Mouse (Mus musculus): ENCODE measurements around the gene Samd10. TPM values are rescaled to one million over a fixed set of nuclear protein-coding genes. Genes with fewer than 3 reads are reported as not detected.

Gene Samd10
- polyA plus RNA-seq, 1 experiment from 2014 or later, result 90.1 TPM

- Histone ChIP-seq H3K4me2 (ENCODE audit: low read depth) (no peak overlapping the region), H3K4me3 (ENCODE audit: low read depth, low read length) (no peak overlapping the region), H3K27me3 (ENCODE audit: control insufficient read depth, insufficient read depth, low read length) (no peaks in the 10 kb centered on the region), H3K9ac (ENCODE audit: low read length) (no peak overlapping the region), H3K36me3 (ENCODE audit: control insufficient read depth, insufficient read depth, low read length) (no peaks in the 10 kb centered on the region), H3K9me3 (ENCODE audit: control insufficient read depth, low read length) (no peaks in the 10 kb centered on the region), H3K27ac (ENCODE audit: low read depth, low read length) (no peak overlapping the region), H3K4me1 (ENCODE audit: control insufficient read depth, insufficient read depth, low read length) (no peaks in the 10 kb centered on the region)
- ATAC-seq (ENCODE audit: insufficient read depth, low FRiP score, low TSS enrichment) (no peak), DNase-seq (ENCODE audit: low spot score) (no peak)
- WGBS, result 88% methylated on average over 3 of the region's 3 CpGs
Measured at GRCm38 (mm10) chr2:181567338-181567737, 31.7 kb downstream of the Samd10 start.

- no peak overlapping the region for H3K4me3 ChIP-seq (ENCODE audit: low read depth, low read length)
- H3K27ac ChIP-seq (ENCODE audit: low read depth, low read length), result no peak overlapping the region
- DNase-seq (ENCODE audit: low spot score), result no peak
- H3K36me3 ChIP-seq (ENCODE audit: control insufficient read depth, insufficient read depth, low read length), result peaks cover 15% of the 10 kb centered on the region
- no peak overlapping the region for H3K9ac ChIP-seq (ENCODE audit: low read length)
- H3K4me2 ChIP-seq (ENCODE audit: low read depth), result no peak overlapping the region
- no peaks in the 10 kb centered on the region for H3K9me3 ChIP-seq (ENCODE audit: control insufficient read depth, low read length)
- no peak for ATAC-seq (ENCODE audit: insufficient read depth, low FRiP score, low TSS enrichment)
- H3K27me3 ChIP-seq (ENCODE audit: control insufficient read depth, insufficient read depth, low read length), result no peaks in the 10 kb centered on the region
- H3K4me1 ChIP-seq (ENCODE audit: control insufficient read depth, insufficient read depth, low read length), result no peaks in the 10 kb centered on the region
Measured at GRCm38 (mm10) chr2:181553772-181554171, 45.2 kb downstream of the Samd10 start.

GRCm38 (mm10) chr2:181550233-181550632, 48.8 kb downstream of the Samd10 start:
- Histone ChIP-seq H3K4me3 (ENCODE audit: low read depth, low read length) (no peak overlapping the region), H3K9me3 (ENCODE audit: control insufficient read depth, low read length) (no peaks in the 10 kb centered on the region), H3K36me3 (ENCODE audit: control insufficient read depth, insufficient read depth, low read length) (peaks cover 19% of the 10 kb centered on the region), H3K9ac (ENCODE audit: low read length) (no peak overlapping the region), H3K27me3 (ENCODE audit: control insufficient read depth, insufficient read depth, low read length) (no peaks in the 10 kb centered on the region), H3K4me1 (ENCODE audit: control insufficient read depth, insufficient read depth, low read length) (no peaks in the 10 kb centered on the region), H3K27ac (ENCODE audit: low read depth, low read length) (no peak overlapping the region), H3K4me2 (ENCODE audit: low read depth) (no peak overlapping the region)
- WGBS, result 100% methylated on average over 2 of the region's 2 CpGs
- ATAC-seq (ENCODE audit: insufficient read depth, low FRiP score, low TSS enrichment) (no peak), DNase-seq (ENCODE audit: low spot score) (no peak)

- DNase-seq (ENCODE audit: low spot score) (no peak), ATAC-seq (ENCODE audit: insufficient read depth, low FRiP score, low TSS enrichment) (no peak)
- Histone ChIP-seq H3K27ac (ENCODE audit: low read depth, low read length) (no peak overlapping the region), H3K36me3 (ENCODE audit: control insufficient read depth, insufficient read depth, low read length) (peaks cover 19% of the 10 kb centered on the region), H3K4me1 (ENCODE audit: control insufficient read depth, insufficient read depth, low read length) (no peaks in the 10 kb centered on the region), H3K4me2 (ENCODE audit: low read depth) (no peak overlapping the region), H3K27me3 (ENCODE audit: control insufficient read depth, insufficient read depth, low read length) (no peaks in the 10 kb centered on the region), H3K9me3 (ENCODE audit: control insufficient read depth, low read length) (no peaks in the 10 kb centered on the region), H3K9ac (ENCODE audit: low read length) (no peak overlapping the region), H3K4me3 (ENCODE audit: low read depth, low read length) (no peak overlapping the region)
- 84% methylated on average over 5 of the region's 5 CpGs for WGBS
Measured at GRCm38 (mm10) chr2:181548682-181549081, 50.3 kb downstream of the Samd10 start.

GRCm38 (mm10) chr2:181548227-181548626, 50.8 kb downstream of the Samd10 start:
- Histone ChIP-seq H3K27me3 (ENCODE audit: control insufficient read depth, insufficient read depth, low read length) (no peaks in the 10 kb centered on the region), H3K36me3 (ENCODE audit: control insufficient read depth, insufficient read depth, low read length) (peaks cover 19% of the 10 kb centered on the region), H3K27ac (ENCODE audit: low read depth, low read length) (no peak overlapping the region), H3K4me1 (ENCODE audit: control insufficient read depth, insufficient read depth, low read length) (no peaks in the 10 kb centered on the region), H3K4me2 (ENCODE audit: low read depth) (no peak overlapping the region), H3K9me3 (ENCODE audit: control insufficient read depth, low read length) (no peaks in the 10 kb centered on the region), H3K4me3 (ENCODE audit: low read depth, low read length) (no peak overlapping the region), H3K9ac (ENCODE audit: low read length) (no peak overlapping the region)
- 85% methylated on average over 1 of the region's 1 CpGs for WGBS
- DNase-seq (ENCODE audit: low spot score) (no peak), ATAC-seq (ENCODE audit: insufficient read depth, low FRiP score, low TSS enrichment) (no peak)

GRCm38 (mm10) chr2:181546142-181546541, 52.9 kb downstream of the Samd10 start:
- Histone ChIP-seq H3K4me2 (ENCODE audit: low read depth) (no peak overlapping the region), H3K4me3 (ENCODE audit: low read depth, low read length) (no peak overlapping the region), H3K4me1 (ENCODE audit: control insufficient read depth, insufficient read depth, low read length) (no peaks in the 10 kb centered on the region), H3K36me3 (ENCODE audit: control insufficient read depth, insufficient read depth, low read length) (peaks cover 19% of the 10 kb centered on the region), H3K9ac (ENCODE audit: low read length) (no peak overlapping the region), H3K27me3 (ENCODE audit: control insufficient read depth, insufficient read depth, low read length) (no peaks in the 10 kb centered on the region), H3K27ac (ENCODE audit: low read depth, low read length) (no peak overlapping the region), H3K9me3 (ENCODE audit: control insufficient read depth, low read length) (no peaks in the 10 kb centered on the region)
- DNase-seq (ENCODE audit: low spot score), result no peak
- ATAC-seq (ENCODE audit: insufficient read depth, low FRiP score, low TSS enrichment), result no peak
- 96% methylated on average over 7 of the region's 7 CpGs for WGBS

Small RNA genes lying within 50 kb of the gene (microRNA-seq; reads per million reads assigned to microRNA genes)
- gene Mir7006, result not detected

Other genes with a start within 250 kb of the Samd10 start
- gene Zgpat, start 234.3 kb downstream of the Samd10 start, polyA plus RNA-seq (2014; fragmentation: Nextera tagmentation; extraction: Ambion mirVana), result 44.5 and 46.4 TPM in 2 replicates
- 63.3 and 69.8 TPM in 2 replicates for gene Arfrp1, start 233.8 kb downstream of the Samd10 start, polyA plus RNA-seq (2014; fragmentation: Nextera tagmentation; extraction: Ambion mirVana)
- 23.9 and 24.2 TPM in 2 replicates for gene Lime1, start 219.1 kb downstream of the Samd10 start, polyA plus RNA-seq (2014; fragmentation: Nextera tagmentation; extraction: Ambion mirVana)
- 20.2 and 21.9 TPM in 2 replicates for gene Zbtb46, start 139.8 kb downstream of the Samd10 start, polyA plus RNA-seq (2014; fragmentation: Nextera tagmentation; extraction: Ambion mirVana)
- 0.22 TPM in 1 of 2 replicates, not detected in the other for gene Abhd16b, start 106.0 kb downstream of the Samd10 start, polyA plus RNA-seq (2014; fragmentation: Nextera tagmentation; extraction: Ambion mirVana)
- gene Tpd52l2, start 102.1 kb downstream of the Samd10 start, polyA plus RNA-seq (2014; fragmentation: Nextera tagmentation; extraction: Ambion mirVana), result 141 and 142 TPM in 2 replicates
- 107 and 120 TPM in 2 replicates for gene Dnajc5, start 78.7 kb downstream of the Samd10 start, polyA plus RNA-seq (2014; fragmentation: Nextera tagmentation; extraction: Ambion mirVana)
- gene Uckl1, start 14.3 kb downstream of the Samd10 start, polyA plus RNA-seq (2014; fragmentation: Nextera tagmentation; extraction: Ambion mirVana), result 51.8 and 52.2 TPM in 2 replicates
- gene Prpf6, start 7.3 kb downstream of the Samd10 start, polyA plus RNA-seq (2014; fragmentation: Nextera tagmentation; extraction: Ambion mirVana), result 74.8 and 85.1 TPM in 2 replicates
- gene Zfp512b, start 6.4 kb downstream of the Samd10 start, polyA plus RNA-seq (2014; fragmentation: Nextera tagmentation; extraction: Ambion mirVana), result 38.1 and 39.5 TPM in 2 replicates
- not detected in 2 replicates for gene Gm29797, start 57.8 kb upstream of the Samd10 start, polyA plus RNA-seq (2014; fragmentation: Nextera tagmentation; extraction: Ambion mirVana)
- gene Sox18, start 72.4 kb upstream of the Samd10 start, polyA plus RNA-seq (2014; fragmentation: Nextera tagmentation; extraction: Ambion mirVana), result 17.6 and 18.1 TPM in 2 replicates
- gene Tcea2, start 81.1 kb upstream of the Samd10 start, polyA plus RNA-seq (2014; fragmentation: Nextera tagmentation; extraction: Ambion mirVana), result 20.9 and 26.6 TPM in 2 replicates
- gene Rgs19, start 94.8 kb upstream of the Samd10 start, polyA plus RNA-seq (2014; fragmentation: Nextera tagmentation; extraction: Ambion mirVana), result 66.6 and 68.9 TPM in 2 replicates
- not detected in 2 replicates for gene Lkaaear1, start 99.2 kb upstream of the Samd10 start, polyA plus RNA-seq (2014; fragmentation: Nextera tagmentation; extraction: Ambion mirVana)
- gene Oprl1, start 115.8 kb upstream of the Samd10 start, polyA plus RNA-seq (2014; fragmentation: Nextera tagmentation; extraction: Ambion mirVana), result 19.9 and 21.5 TPM in 2 replicates
- gene Myt1, start 164.1 kb upstream of the Samd10 start, polyA plus RNA-seq (2014; fragmentation: Nextera tagmentation; extraction: Ambion mirVana), result 36.6 and 42.3 TPM in 2 replicates
- 31.9 and 33.1 TPM in 2 replicates for gene Pcmtd2, start 238.6 kb upstream of the Samd10 start, polyA plus RNA-seq (2014; fragmentation: Nextera tagmentation; extraction: Ambion mirVana)